Mouse (Mus musculus) hindbrain, embryonic 15.5 days (tissue): ENCODE measurements at regions not wholly inside any gene's neighbourhood (a gene's known extent, or its start where the extent isn't known, plus 50 kb on each side); places are given as distances from the start of the nearest gene placed in this dataset.

Experiments used
- ATAC-seq: fragments of 200-750 bp; cut with Nextera tagmentation; 2 replicates; pipeline ENCODE4 v1.8.0; 2017; ENCODE audit warnings: low read depth, moderate number of reproducible peaks, moderate TSS enrichment; ENCODE audit not compliant: low FRiP score
- H3K27ac ChIP-seq: fragments of 300-500 bp; sonication (generic); replicated peaks from 2 replicates; pipeline ENCODE4 v1.5.1; 2015; ENCODE audit warnings: mild to moderate bottlenecking, inconsistent platforms
- H3K27me3 ChIP-seq: fragments of 300-500 bp; sonication (generic); 2 replicates; pipeline ENCODE4 v1.6.1; 2015; ENCODE audit warnings: control low read depth, inconsistent platforms
- H3K36me3 ChIP-seq: fragments of 300-500 bp; sonication (generic); 2 replicates; pipeline ENCODE4 v1.6.1; 2015; ENCODE audit warnings: control low read depth, inconsistent platforms
- H3K4me1 ChIP-seq: fragments of 300-500 bp; sonication (generic); replicated peaks from 2 replicates; pipeline ENCODE4 v1.6.1; 2015; ENCODE audit warnings: control low read depth, inconsistent platforms
- H3K4me2 ChIP-seq: fragments of 300-500 bp; sonication (generic); 2 replicates; pipeline ENCODE4 v1.6.1; 2015; ENCODE audit warnings: moderate library complexity, mild to moderate bottlenecking, inconsistent platforms
- H3K4me3 ChIP-seq: fragments of 300-500 bp; sonication (generic); 2 replicates; pipeline ENCODE4 v1.5.1; 2015; ENCODE audit warnings: mild to moderate bottlenecking, inconsistent platforms
- H3K9ac ChIP-seq: fragments of 300-500 bp; sonication (generic); 2 replicates; pipeline ENCODE4 v1.6.1; 2015; ENCODE audit warnings: inconsistent platforms
- H3K9me3 ChIP-seq: fragments of 300-500 bp; sonication (generic); 2 replicates; pipeline ENCODE4 v1.6.1; 2016; ENCODE audit warnings: control low read depth, inconsistent platforms
- WGBS: fragments of 180-500 bp; shearing (Covaris S2); methylation state at CpG from one replicate; pipeline ENCODE4 v1.1.7; 2015; 5-methylcytosine and 5-hydroxymethylcytosine counted together

DNA sequence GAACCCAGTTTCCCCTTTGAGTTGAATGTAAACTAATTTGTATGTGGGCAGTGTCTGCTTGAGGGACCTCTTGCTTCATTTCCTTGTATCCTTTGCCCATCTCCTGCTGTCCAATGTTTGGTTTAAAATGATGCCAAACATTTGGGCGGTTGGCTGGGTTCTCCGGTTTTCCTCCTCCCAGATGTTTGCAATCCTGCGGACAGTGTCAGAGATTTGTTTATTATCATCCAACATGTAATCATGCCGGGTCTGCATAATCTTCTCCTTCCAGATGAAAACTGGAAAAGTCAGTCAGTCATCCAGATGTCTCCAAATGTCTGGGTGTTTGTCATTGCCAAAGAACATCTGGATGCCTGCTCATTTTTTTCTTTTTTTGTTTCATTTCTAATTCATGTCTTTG, 323.0 kb downstream of the Lmx1a start:
- H3K4me2 ChIP-seq = no peak overlapping the region
- no peaks in the 10 kb centered on the region for H3K36me3 ChIP-seq
- no peaks in the 10 kb centered on the region for H3K4me1 ChIP-seq
- no peak overlapping the region for H3K9ac ChIP-seq
- H3K9me3 ChIP-seq = no peaks in the 10 kb centered on the region
- 80% methylated on average over 4 of the region's 4 CpGs for WGBS
- H3K4me3 ChIP-seq = no peak overlapping the region
- no peaks in the 10 kb centered on the region for H3K27me3 ChIP-seq
- H3K27ac ChIP-seq = no peak overlapping the region
- no peak for ATAC-seq

DNA sequence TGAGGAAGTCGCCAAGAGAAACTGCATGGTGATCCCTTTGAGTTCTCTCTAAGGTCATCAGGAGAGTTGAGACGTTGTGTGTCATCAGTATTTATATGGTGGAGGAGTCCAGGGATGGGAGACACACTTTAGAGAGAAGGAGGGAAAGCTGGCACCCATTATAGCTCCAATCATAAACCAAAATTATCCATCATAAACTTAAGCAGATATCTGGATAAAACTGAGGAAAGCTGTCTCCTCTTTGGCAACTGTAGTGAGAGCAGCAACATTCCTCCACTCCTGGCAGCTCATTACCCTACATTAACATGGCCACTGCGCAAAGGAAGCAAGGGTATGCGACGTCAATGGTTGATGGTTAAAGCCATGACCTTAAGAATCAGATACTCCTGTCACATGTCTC, 323.6 kb downstream of the Lmx1a start:
- Histone ChIP-seq H3K9ac (no peak overlapping the region), H3K4me2 (no peak overlapping the region), H3K27me3 (no peaks in the 10 kb centered on the region), H3K9me3 (no peaks in the 10 kb centered on the region), H3K36me3 (no peaks in the 10 kb centered on the region), H3K4me1 (no peaks in the 10 kb centered on the region), H3K4me3 (no peak overlapping the region), H3K27ac (no peak overlapping the region)
- ATAC-seq = no peak
- 89% methylated on average over 5 of the region's 5 CpGs for WGBS

DNA sequence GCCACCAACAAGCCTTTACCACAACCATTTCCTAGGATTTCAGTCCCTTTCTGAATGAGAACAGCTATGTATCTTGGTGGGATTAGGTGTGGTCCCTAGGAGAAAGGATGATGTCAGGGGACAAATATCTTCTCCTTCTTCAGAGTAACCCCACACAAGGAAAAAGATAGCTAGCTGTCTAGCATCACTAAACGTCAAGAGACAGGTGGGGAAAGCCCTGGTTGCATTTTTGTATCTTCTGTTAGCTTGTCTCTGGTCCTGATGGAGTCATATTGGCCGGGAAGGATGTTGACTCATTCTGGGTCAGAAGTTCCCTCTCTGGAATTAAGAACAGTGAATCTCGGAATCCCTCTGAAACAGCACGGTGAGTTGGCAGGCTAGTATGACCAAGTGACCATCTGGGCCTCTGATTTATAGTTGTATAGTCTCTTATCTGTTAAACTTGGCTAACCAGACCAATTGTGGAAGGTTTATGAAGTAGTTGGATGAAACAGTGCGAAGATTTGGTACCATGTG, 327.4 kb downstream of the Lmx1a start:
- H3K4me3 ChIP-seq = no peak overlapping the region
- no peaks in the 10 kb centered on the region for H3K27me3 ChIP-seq
- 88% methylated on average over 5 of the region's 5 CpGs for WGBS
- no peaks in the 10 kb centered on the region for H3K4me1 ChIP-seq
- H3K9ac ChIP-seq = no peak overlapping the region
- no peak overlapping the region for H3K27ac ChIP-seq
- ATAC-seq = no peak
- no peaks in the 10 kb centered on the region for H3K9me3 ChIP-seq
- H3K4me2 ChIP-seq = no peak overlapping the region
- H3K36me3 ChIP-seq = no peaks in the 10 kb centered on the region

DNA sequence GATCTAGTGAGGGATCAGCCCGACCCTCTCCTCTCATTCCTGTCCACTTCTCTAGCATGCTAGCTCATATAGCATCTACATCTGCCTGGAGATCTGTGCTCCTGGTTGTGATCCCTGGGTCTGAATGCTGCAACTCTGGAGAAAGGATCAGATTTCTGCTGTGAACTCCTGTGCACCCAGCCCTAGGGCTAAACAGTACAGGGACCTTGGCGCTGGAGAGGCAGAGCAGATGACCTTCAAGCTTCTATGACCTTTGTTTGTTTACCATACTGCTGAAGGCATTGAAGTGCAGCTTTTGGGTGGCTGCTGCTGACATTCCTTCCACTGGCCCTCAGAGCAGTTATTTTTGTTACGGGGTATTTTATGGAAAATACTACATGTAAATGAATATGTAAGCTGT, 337.4 kb downstream of the Lmx1a start:
- Histone ChIP-seq H3K27me3 (no peaks in the 10 kb centered on the region), H3K9me3 (no peaks in the 10 kb centered on the region), H3K9ac (no peak overlapping the region), H3K27ac (no peak overlapping the region), H3K4me2 (no peak overlapping the region), H3K4me3 (no peak overlapping the region), H3K36me3 (no peaks in the 10 kb centered on the region), H3K4me1 (no peaks in the 10 kb centered on the region)
- 75% methylated on average over 3 of the region's 3 CpGs for WGBS
- no peak for ATAC-seq

DNA sequence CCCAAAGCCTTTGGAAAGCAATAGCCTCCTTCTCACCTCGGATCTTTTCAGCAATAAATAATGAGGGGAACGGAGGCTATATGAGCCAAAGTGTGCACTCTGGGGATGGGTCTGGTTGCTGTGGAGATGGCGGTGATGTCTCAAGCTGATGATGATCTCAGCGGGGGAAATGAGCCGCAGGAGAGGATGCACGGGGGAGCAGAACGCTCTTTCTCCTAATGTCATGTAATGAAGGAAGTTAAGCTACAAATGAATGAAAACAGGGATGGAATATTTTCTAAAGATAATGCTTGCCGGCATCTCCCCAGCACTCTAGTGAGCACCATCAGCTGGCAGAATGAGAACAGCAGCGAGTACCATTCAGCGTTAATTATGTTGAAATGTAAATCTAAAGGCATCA, 355.7 kb downstream of the Lmx1a start:
- Histone ChIP-seq H3K4me1 (peaks cover 28% of the 10 kb centered on the region), H3K4me2 (peak overlapping the region; percentile 48), H3K4me3 (peak overlapping the region; percentile 11; the same call in 1 of the 2 replicates), H3K27ac (peak overlapping the region; percentile 76), H3K27me3 (no peaks in the 10 kb centered on the region), H3K9me3 (no peaks in the 10 kb centered on the region), H3K36me3 (no peaks in the 10 kb centered on the region), H3K9ac (no peak overlapping the region)
- ATAC-seq = peak; percentile 57; the same call in 1 of the 2 replicates
- 17% methylated on average over 10 of the region's 10 CpGs for WGBS

DNA sequence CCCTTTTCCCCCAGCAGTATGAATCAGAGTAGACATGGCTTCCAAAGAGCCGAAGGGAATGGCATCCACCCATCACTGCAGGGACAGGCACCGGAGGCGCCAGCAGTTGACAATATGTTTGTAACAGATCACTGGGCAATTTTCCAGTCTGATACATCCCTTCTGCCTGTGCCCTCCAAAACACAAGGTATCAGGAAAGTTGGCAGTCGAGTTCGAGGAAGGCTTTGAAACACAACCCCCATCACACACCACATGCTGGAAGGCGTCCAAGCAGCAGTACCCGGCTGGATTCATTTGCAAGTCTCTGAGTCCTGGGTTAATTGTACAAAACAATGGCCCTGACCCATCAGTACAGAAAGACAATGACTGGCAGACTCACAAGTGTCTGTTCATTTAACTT, 357.3 kb downstream of the Lmx1a start:
- WGBS = 17% methylated on average over 7 of the region's 7 CpGs
- Histone ChIP-seq H3K36me3 (no peaks in the 10 kb centered on the region), H3K9ac (no peak overlapping the region), H3K4me2 (0 out of 2 replicates have a peak overlapping the region, but pooled peaks have one; percentile 10), H3K9me3 (no peaks in the 10 kb centered on the region), H3K4me1 (peaks cover 28% of the 10 kb centered on the region), H3K27ac (peak overlapping the region; percentile 76), H3K27me3 (no peaks in the 10 kb centered on the region), H3K4me3 (no peak overlapping the region)
- ATAC-seq = peak; percentile 88

DNA sequence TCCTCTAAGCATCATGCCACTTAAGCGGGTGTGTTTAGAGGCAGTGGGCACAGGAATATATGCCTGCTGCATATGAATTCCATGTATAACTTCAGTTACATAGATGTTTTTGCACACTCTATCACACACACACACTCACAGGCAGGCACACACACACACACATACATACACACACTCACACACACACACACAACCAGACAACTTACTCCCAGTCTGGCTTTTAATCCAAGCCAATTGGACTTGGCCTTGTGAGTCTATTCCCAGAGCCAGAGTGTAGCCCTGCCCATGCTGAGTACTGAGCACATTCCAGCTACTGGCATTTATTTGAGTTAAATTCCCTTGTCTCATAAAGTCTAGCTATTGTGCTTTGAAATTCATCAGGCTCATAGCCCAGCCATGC, 357.7 kb downstream of the Lmx1a start:
- 32% methylated on average over 1 of the region's 1 CpGs for WGBS
- Histone ChIP-seq H3K36me3 (no peaks in the 10 kb centered on the region), H3K27ac (peak overlapping the region; percentile 41), H3K4me1 (peaks cover 28% of the 10 kb centered on the region), H3K4me2 (no peak overlapping the region), H3K4me3 (no peak overlapping the region), H3K9me3 (no peaks in the 10 kb centered on the region), H3K9ac (no peak overlapping the region), H3K27me3 (no peaks in the 10 kb centered on the region)
- peak; percentile 69 for ATAC-seq

DNA sequence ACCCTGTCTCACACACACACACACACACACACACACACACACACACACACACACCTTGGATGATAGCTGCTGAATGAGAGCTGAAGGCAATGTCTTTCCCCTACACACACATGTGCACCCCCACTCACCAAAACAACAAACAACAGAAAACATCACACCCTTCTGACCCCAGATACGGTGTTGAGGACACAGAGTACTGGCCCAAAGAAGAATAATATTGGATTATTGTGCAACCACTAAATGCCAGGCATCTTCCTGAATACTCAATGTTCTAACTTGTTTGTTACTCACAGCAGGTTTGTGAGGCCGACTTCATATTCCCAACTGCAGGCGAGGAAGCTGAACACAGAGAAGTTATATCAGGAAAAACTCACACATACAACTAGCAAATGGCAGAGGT, 360.9 kb downstream of the Lmx1a start:
- H3K9me3 ChIP-seq = no peaks in the 10 kb centered on the region
- H3K27me3 ChIP-seq = no peaks in the 10 kb centered on the region
- no peaks in the 10 kb centered on the region for H3K36me3 ChIP-seq
- no peak overlapping the region for H3K4me3 ChIP-seq
- ATAC-seq = no peak
- no peak overlapping the region for H3K4me2 ChIP-seq
- no peak overlapping the region for H3K27ac ChIP-seq
- H3K4me1 ChIP-seq = peaks cover 21% of the 10 kb centered on the region
- WGBS = 88% methylated on average over 3 of the region's 3 CpGs
- H3K9ac ChIP-seq = no peak overlapping the region

DNA sequence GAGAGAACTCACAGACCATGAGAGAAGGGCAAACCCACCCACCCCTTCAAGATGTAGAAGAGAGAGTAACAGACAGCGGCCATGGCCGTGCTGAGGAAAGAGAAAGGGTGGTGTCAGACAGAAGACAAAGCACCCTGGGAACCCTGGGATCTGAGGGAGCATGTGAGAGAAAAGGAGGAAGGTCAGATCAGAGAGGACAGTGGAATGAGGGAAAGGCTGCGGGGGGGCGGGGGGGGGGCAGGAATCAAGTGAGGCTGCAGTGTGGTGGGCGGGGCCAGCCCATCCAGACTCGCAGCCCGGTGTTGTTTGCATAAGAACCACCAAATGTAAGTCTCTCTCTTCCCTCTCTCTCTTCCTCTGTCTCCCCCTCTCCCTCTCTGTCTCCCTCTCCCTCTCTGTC, 367.4 kb downstream of the Lmx1a start:
- 0 out of 2 replicates have a peak, but pooled peaks cover 5% of the 10 kb centered on the region for H3K4me1 ChIP-seq
- H3K4me3 ChIP-seq = no peak overlapping the region
- peak overlapping the region; percentile 21; the same call in 1 of the 2 replicates for H3K4me2 ChIP-seq
- WGBS = 1% methylated on average over 6 of the region's 7 CpGs
- H3K36me3 ChIP-seq = no peaks in the 10 kb centered on the region
- no peak overlapping the region for H3K9ac ChIP-seq
- H3K27ac ChIP-seq = no peak overlapping the region
- H3K9me3 ChIP-seq = no peaks in the 10 kb centered on the region
- no peak for ATAC-seq
- H3K27me3 ChIP-seq = no peaks in the 10 kb centered on the region

DNA sequence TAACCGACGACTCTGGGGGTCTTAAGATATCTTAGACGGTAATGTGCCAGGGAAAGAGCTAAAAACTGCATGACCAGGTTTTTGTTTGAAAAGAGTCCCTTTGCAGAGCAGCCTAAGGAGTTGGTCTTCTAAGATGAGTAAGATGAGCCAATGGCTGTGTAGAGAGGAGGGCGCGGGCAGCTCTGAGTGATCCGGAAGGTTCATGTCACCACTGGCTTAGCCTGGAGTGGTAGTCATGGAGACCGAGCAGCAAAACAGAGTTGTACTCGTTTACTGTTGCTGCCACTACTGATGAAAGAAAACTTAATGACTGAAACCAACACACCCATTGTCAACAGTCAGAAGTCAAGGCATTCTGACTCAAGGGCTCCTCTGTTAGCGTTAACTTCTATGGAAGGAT, 368.4 kb downstream of the Lmx1a start:
- Histone ChIP-seq H3K36me3 (no peaks in the 10 kb centered on the region), H3K27me3 (no peaks in the 10 kb centered on the region), H3K4me2 (no peak overlapping the region), H3K9me3 (no peaks in the 10 kb centered on the region), H3K4me1 (0 out of 2 replicates have a peak, but pooled peaks cover 5% of the 10 kb centered on the region), H3K27ac (no peak overlapping the region), H3K9ac (no peak overlapping the region), H3K4me3 (no peak overlapping the region)
- WGBS = 56% methylated on average over 9 of the region's 9 CpGs
- no peak for ATAC-seq

DNA sequence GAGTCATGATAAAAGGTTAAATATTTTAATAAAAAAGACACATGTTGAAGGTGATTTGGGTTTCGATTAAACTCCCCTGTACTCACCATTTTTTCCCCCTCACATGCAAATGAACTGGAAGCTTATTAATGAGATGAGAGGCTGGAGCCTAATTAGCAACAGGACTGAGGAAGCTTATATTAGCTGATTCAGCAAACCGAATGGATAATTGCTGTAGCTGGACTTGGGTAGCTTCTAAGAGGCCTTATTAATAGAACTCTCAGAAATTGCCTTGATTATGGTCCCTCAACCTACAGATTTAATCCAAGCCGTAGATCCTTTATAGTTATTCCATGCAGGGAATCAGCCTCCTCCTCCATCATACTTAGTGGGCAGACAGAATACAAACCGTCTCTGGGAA, 369.7 kb downstream of the Lmx1a start:
- Histone ChIP-seq H3K27ac (no peak overlapping the region), H3K36me3 (no peaks in the 10 kb centered on the region), H3K4me1 (0 out of 2 replicates have a peak, but pooled peaks cover 5% of the 10 kb centered on the region), H3K9ac (no peak overlapping the region), H3K27me3 (no peaks in the 10 kb centered on the region), H3K9me3 (no peaks in the 10 kb centered on the region), H3K4me2 (no peak overlapping the region), H3K4me3 (no peak overlapping the region)
- WGBS = 60% methylated on average over 4 of the region's 4 CpGs
- ATAC-seq = no peak

DNA sequence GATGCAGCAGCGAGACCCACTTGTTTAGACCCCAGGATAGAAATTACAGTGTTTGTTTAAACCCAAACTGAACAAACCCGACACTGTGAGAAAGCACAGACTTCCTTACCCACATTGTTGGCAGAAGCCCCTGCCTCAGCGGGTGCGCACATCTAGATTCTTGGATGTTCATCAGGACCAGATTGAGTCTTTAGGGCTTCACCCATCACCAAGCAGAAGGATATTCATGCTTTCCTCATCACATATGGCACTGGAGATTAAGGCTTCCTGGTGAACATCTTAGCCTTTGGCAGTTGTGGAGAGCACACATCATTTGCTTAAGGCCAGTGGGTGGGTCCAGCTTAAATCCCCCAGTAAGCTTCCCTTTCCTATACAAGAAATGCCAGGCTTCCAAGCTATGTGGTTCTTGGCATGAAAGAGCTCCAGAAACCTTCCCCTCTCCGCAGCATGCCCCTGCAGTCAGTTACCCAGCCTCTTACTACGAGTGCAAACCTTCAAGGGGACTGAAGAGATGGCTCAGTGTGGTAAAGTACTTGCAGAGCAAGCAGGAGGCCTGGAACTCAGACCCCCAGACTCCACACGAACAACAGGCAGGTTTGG, 367.9 kb downstream of the Pbx1 start:
- Histone ChIP-seq H3K4me1 (peaks cover 18% of the 10 kb centered on the region), H3K9me3 (no peaks in the 10 kb centered on the region), H3K9ac (no peak overlapping the region), H3K36me3 (no peaks in the 10 kb centered on the region), H3K4me3 (no peak overlapping the region), H3K4me2 (no peak overlapping the region), H3K27ac (no peak overlapping the region), H3K27me3 (no peaks in the 10 kb centered on the region)
- no peak for ATAC-seq
- WGBS = 69% methylated on average over 7 of the region's 7 CpGs

DNA sequence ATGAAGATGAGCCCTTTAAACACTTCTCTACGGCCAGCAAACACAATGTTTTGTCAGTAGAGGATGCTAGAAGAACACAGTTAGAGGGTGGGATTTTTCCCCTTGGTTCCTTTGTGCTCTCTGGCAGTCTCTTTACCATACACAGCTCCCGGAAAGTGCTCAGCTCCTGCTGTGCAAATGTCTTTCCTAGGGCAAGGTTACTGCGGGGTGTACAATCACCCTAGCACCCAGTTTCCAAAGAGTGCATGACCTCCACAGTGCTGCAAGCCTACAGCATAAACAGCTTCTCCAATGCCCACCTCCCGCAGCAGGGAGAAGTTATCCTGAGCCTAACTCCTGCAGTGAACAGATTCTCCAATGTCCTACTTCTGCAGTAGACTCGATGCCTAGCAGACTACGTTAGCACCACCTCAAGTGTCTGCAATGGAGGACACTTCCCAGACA, 366.4 kb downstream of the Pbx1 start:
- 36% methylated on average over 6 of the region's 6 CpGs for WGBS
- no peak overlapping the region for H3K4me3 ChIP-seq
- peak; percentile 79; the same call in 1 of the 2 replicates for ATAC-seq
- H3K4me2 ChIP-seq = no peak overlapping the region
- no peak overlapping the region for H3K9ac ChIP-seq
- no peaks in the 10 kb centered on the region for H3K36me3 ChIP-seq
- no peaks in the 10 kb centered on the region for H3K27me3 ChIP-seq
- no peaks in the 10 kb centered on the region for H3K9me3 ChIP-seq
- no peak overlapping the region for H3K27ac ChIP-seq
- H3K4me1 ChIP-seq = peaks cover 18% of the 10 kb centered on the region
